Mouse (Mus musculus): ENCODE measurements around the gene Mfsd7a.
"Not testable (repeated sequence)": the region's sequence is repeated elsewhere in the genome, so short reads cannot be mapped to it uniquely, and the experiment has no call there.

Gene Mfsd7a

GRCm38 (mm10) chr5:108448785-108449668 is at the start of gene Mfsd7a:
Mfsd7a (minus strand) TSS chr5:108448891.
- DNase-seq, result no peak

- DNase-seq, result not testable (repeated sequence)
These were observed 37.5 kb upstream of the Mfsd7a start for GRCm38 (mm10) chr5:108486148-108486547.

GRCm38 (mm10) chr5:108485239-108485638 is 36.5 kb upstream of the Mfsd7a start:
- DNase-seq, result peak; percentile 58 to 64

GRCm38 (mm10) chr5:108483006-108483405 is 34.3 kb upstream of the Mfsd7a start:
- DNase-seq, result no peak

- DNase-seq, result no peak
These were observed 27.3 kb upstream of the Mfsd7a start for GRCm38 (mm10) chr5:108475977-108476376.

GRCm38 (mm10) chr5:108473737-108474136 is 25.0 kb upstream of the Mfsd7a start:
- DNase-seq, result no peak

- no peak for DNase-seq
These were observed 20.9 kb upstream of the Mfsd7a start for GRCm38 (mm10) chr5:108469617-108470016.

- no peak for DNase-seq
These were observed 18.0 kb upstream of the Mfsd7a start for GRCm38 (mm10) chr5:108466647-108467046.

GRCm38 (mm10) chr5:108465131-108465891 is 16.6 kb upstream of the Mfsd7a start:
- no peak for DNase-seq

GRCm38 (mm10) chr5:108462446-108462845 is 13.8 kb upstream of the Mfsd7a start:
- peak in 1 of 2 experiments; percentile 10 for DNase-seq

- DNase-seq, result peak; percentile 97 to 99
These were observed 12.7 kb upstream of the Mfsd7a start, which contains the start of gene Pcgf3 for GRCm38 (mm10) chr5:108461082-108462065. Pcgf3 (plus strand) TSS chr5:108461232.

- peak in 1 of 2 experiments; percentile 12 for DNase-seq
These were observed 11.8 kb upstream of the Mfsd7a start for GRCm38 (mm10) chr5:108460461-108460860.

- DNase-seq, result no peak
These were observed 10.0 kb upstream of the Mfsd7a start for GRCm38 (mm10) chr5:108458706-108459105.

GRCm38 (mm10) chr5:108454094-108454493 is 5.4 kb upstream of the Mfsd7a start:
- no peak for DNase-seq

GRCm38 (mm10) chr5:108452422-108452821 is 3.7 kb upstream of the Mfsd7a start:
- no peak for DNase-seq

GRCm38 (mm10) chr5:108451611-108452010 is 2.9 kb upstream of the Mfsd7a start:
- DNase-seq, result no peak

GRCm38 (mm10) chr5:108450837-108451540 is 2.3 kb upstream of the Mfsd7a start:
- DNase-seq, result no peak

- DNase-seq, result no peak
These were observed 834 bp downstream of the Mfsd7a start for GRCm38 (mm10) chr5:108447857-108448256.

- no peak for DNase-seq
These were observed 1.7 kb downstream of the Mfsd7a start for GRCm38 (mm10) chr5:108446973-108447372.

- DNase-seq, result no peak
These were observed 12.6 kb downstream of the Mfsd7a start for GRCm38 (mm10) chr5:108436101-108436500.

- peak; percentile 93 to 97 for DNase-seq
These were observed 14.7 kb downstream of the Mfsd7a start, which contains the start of gene Atp5k for GRCm38 (mm10) chr5:108433804-108434587. Atp5k (minus strand) TSS chr5:108434448.

Measured in cerebellum, adult 18-20 months (tissue).